Mouse (Mus musculus) kidney, adult 2 months (tissue): ENCODE results near the gene D430041D05Rik. TPM values are rescaled to one million over a fixed set of nuclear protein-coding genes. Genes with fewer than 3 reads are reported as not detected.

ENCODE experiments used
- DNase-seq: peaks from one replicate; pipeline ENCODE4 v3.0.0; 2021
- H3K27ac ChIP-seq: fragments of 200-500 bp; 2 replicates; pipeline ENCODE4 v1.5.1; 2012; ENCODE audit warnings: low read depth, low read length, control low read depth, inconsistent platforms; ENCODE audit not compliant: insufficient read depth
- H3K27me3 ChIP-seq: fragments of 200-500 bp; replicated peaks from 2 replicates; pipeline ENCODE4 v1.6.1; 2012; ENCODE audit warnings: mild to moderate bottlenecking, moderate library complexity, low read length, inconsistent platforms; ENCODE audit not compliant: control insufficient read depth, insufficient read depth
- H3K36me3 ChIP-seq: fragments of 200-500 bp; 2 replicates; pipeline ENCODE4 v1.6.1; 2012; ENCODE audit warnings: mild to moderate bottlenecking, moderate library complexity, low read length, inconsistent platforms; ENCODE audit not compliant: control insufficient read depth, insufficient read depth
- H3K4me1 ChIP-seq: fragments of 200-500 bp; 2 replicates; pipeline ENCODE4 v1.6.1; 2011; ENCODE audit warnings: low read length; ENCODE audit not compliant: control insufficient read depth, insufficient read depth
- H3K4me3 ChIP-seq: fragments of 200-500 bp; 2 replicates; pipeline ENCODE4 v1.5.1; 2011; ENCODE audit warnings: mild to moderate bottlenecking, low read depth, low read length, control low read depth; ENCODE audit not compliant: insufficient read depth
- CTCF ChIP-seq: fragments of 200-500 bp; conservative IDR thresholded peaks from 2 replicates; pipeline ENCODE4 v1.5.1; 2011; ENCODE audit warnings: low read depth, mild to moderate bottlenecking, control low read depth, low read length, moderate library complexity, mixed read lengths; ENCODE audit not compliant: insufficient read depth, insufficient read length
- POLR2A ChIP-seq: fragments of 200-500 bp; IDR thresholded peaks from one replicate; pipeline ENCODE4 v1.6.1; 2011; ENCODE audit warnings: low read depth, low read length, control low read depth
- WGBS: fragments of 180-500 bp; shearing (Covaris S2); methylation state at CpG from one replicate; pipeline ENCODE4 v1.1.7; 2018; 5-methylcytosine and 5-hydroxymethylcytosine counted together
- polyA plus RNA-seq: library from polyadenylated mRNA; depleted of rRNA; stranded (reverse); fragments of >200 nt; gene quantifications from 2 replicates; pipeline ENCODE4 v1.2.3, GENCODE M21; 2012

Gene D430041D05Rik
- polyA plus RNA-seq, 1 experiment, result 0.02 TPM

- no peak for DNase-seq
- peaks cover 2% of the 10 kb centered on the region; the same call in 1 of the 2 replicates for H3K27me3 ChIP-seq
- no peak overlapping the region for H3K4me3 ChIP-seq
- WGBS, result 78% methylated on average over 7 of the region's 7 CpGs
- H3K36me3 ChIP-seq, result no peaks in the 10 kb centered on the region
- H3K27ac ChIP-seq, result no peak overlapping the region
- no peaks in the 10 kb centered on the region for H3K4me1 ChIP-seq
- TF ChIP-seq CTCF (no peak), POLR2A (no peak)
Observed at GRCm38 (mm10) chr2:104408351-104408750, 2.5 kb downstream of the D430041D05Rik start.

DNA sequence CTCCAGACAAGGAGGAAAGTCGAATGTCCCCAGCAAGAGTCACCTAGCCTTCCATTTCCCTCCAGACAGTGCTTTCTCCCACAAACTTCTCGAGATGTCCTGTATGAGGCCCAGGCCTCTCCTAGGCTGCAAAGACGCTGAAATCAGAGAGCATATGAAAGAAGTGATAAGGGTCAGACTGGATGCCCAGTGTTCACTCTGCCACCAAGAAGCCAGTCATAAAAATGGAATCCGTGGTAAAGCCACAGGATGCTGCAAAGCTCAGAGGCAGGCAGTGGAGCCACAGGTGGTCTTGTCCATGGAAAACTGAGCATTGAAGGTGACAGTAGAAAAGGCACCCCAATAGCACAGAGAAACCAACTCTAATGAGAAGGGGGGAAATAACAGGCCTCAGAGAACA is 2.9 kb downstream of the D430041D05Rik start:
- DNase-seq, result no peak
- Histone ChIP-seq H3K4me1 (no peaks in the 10 kb centered on the region), H3K4me3 (no peak overlapping the region), H3K36me3 (no peaks in the 10 kb centered on the region), H3K27me3 (peaks cover 2% of the 10 kb centered on the region; the same call in 1 of the 2 replicates), H3K27ac (no peak overlapping the region)
- WGBS, result 82% methylated on average over 4 of the region's 4 CpGs
- TF ChIP-seq CTCF, result no peak

GRCm38 (mm10) chr2:104404036-104404435 is 6.8 kb downstream of the D430041D05Rik start:
- TF ChIP-seq POLR2A (no peak), CTCF (no peak)
- 78% methylated on average over 6 of the region's 6 CpGs for WGBS

DNA sequence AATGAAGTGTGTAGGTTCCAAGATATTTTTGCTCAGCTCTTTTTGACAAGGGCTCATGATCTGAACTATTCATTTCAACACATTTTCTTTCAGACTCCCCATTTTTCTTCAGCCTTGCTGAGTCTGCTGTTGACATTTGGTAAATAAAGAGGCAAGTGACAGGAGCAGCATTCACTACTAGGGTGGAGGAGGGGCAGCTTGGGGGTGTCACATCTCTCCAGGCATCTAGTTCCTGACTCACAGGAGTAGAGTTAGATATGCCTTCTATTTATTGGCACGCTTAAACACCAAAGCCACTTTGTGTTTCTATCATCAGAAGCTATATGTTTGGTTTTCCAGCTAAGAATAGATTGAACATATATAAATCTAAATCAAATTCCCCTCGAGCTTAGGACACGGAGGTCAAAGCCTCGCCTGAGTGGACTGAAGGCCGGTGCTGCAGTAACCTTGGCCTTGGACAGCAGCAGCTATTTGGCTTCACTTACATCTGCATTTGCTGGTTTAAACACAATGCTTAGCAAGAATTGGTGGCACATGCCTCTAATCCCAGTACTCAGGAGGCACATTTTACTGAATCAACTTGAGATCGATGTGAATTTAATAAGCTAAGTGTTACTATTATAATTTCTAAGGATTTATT is 12.0 kb downstream of the D430041D05Rik start:
- 64% methylated on average over 6 of the region's 6 CpGs for whole genome bisulfite sequencing
- Histone ChIP-seq H3K36me3 (no peaks in the 10 kb centered on the region), H3K27ac (no peak overlapping the region), H3K4me3 (no peak overlapping the region), H3K4me1 (no peaks in the 10 kb centered on the region), H3K27me3 (no peaks in the 10 kb centered on the region; the same call in 1 of the 2 replicates)
- no peak for TF ChIP-seq CTCF
- TF ChIP-seq POLR2A, result no peak
- no peak for DNase-seq

More at GRCm38 (mm10) chr2:104404036-104404435, 6.8 kb downstream of the D430041D05Rik start:
- no peak overlapping the region for H3K27ac ChIP-seq
- no peak overlapping the region for H3K4me3 ChIP-seq
- H3K4me1 ChIP-seq, result no peaks in the 10 kb centered on the region
- H3K27me3 ChIP-seq, result peaks cover 1% of the 10 kb centered on the region; the same call in 1 of the 2 replicates
- no peaks in the 10 kb centered on the region for H3K36me3 ChIP-seq
- DNase-seq, result no peak

GRCm38 (mm10) chr2:104395961-104396360 is 14.9 kb downstream of the D430041D05Rik start:
- 78% methylated on average over 9 of the region's 9 CpGs for WGBS
- Histone ChIP-seq H3K27me3 (no peaks in the 10 kb centered on the region; the same call in 1 of the 2 replicates), H3K36me3 (no peaks in the 10 kb centered on the region), H3K4me3 (no peak overlapping the region), H3K27ac (no peak overlapping the region), H3K4me1 (no peaks in the 10 kb centered on the region)
- DNase-seq, result no peak
- TF ChIP-seq CTCF, result no peak
- TF ChIP-seq POLR2A, result no peak

DNA sequence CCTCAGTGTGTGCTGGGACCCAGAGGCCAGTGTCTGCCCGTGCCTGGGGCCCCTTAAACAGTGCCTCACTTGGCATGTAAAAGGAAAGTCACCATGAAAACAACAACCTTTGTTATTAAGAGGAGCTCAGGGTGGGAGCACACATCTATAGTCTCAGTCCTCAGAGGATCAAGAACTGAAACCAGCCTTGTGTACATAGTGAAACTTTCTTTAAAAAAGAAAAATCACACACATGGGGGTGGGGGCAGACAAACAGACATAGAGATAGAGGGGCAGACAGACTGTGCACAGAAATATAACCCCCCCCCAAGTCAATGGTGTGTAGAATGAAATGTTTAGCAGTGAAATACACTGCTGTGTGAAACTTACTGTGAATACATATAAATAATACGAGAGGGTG is 16.0 kb downstream of the D430041D05Rik start:
- DNase-seq, result no peak
- Histone ChIP-seq H3K27me3 (no peaks in the 10 kb centered on the region; the same call in 1 of the 2 replicates), H3K36me3 (no peaks in the 10 kb centered on the region), H3K27ac (no peak overlapping the region), H3K4me3 (no peak overlapping the region), H3K4me1 (no peaks in the 10 kb centered on the region)
- 69% methylated on average over 2 of the region's 2 CpGs for WGBS
- TF ChIP-seq CTCF, result no peak
- TF ChIP-seq POLR2A, result no peak

DNA sequence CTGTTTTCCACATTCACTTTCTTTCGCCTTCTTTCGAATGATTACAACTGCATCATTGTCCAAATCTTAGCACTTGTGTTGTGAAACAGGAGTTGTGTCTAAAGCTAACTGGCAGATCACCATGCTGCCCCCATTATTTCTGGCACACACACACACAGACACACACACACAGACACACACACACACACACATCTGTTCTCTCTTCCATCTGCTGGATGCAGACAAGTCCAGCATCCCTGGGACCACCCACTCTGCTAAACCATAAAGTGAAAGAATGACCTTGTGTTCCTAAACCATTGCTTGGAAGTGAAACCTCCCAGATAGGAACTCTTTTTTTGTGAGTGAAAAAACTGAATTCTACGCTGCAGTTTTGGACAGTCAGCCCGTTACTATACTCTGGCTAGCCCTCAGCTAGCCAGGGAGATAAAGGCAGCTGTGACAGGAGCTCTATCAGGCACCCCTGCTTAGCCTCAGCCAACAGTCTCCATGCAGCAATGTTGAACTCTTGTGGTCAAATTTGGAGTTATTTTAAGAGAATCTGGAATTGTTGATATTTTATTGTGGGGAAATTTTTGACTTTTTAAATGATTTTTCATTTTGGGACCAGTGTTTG is 18.0 kb downstream of the D430041D05Rik start:
- Histone ChIP-seq H3K27me3 (no peaks in the 10 kb centered on the region), H3K36me3 (no peaks in the 10 kb centered on the region), H3K4me1 (no peaks in the 10 kb centered on the region), H3K4me3 (no peak overlapping the region), H3K27ac (no peak overlapping the region)
- TF ChIP-seq POLR2A (no peak), CTCF (no peak)
- DNase-seq, result no peak
- WGBS, result 83% methylated on average over 4 of the region's 4 CpGs
